14 mouse cellular contexts compared by ENCODE assay signal in the genomic region with DNA sequence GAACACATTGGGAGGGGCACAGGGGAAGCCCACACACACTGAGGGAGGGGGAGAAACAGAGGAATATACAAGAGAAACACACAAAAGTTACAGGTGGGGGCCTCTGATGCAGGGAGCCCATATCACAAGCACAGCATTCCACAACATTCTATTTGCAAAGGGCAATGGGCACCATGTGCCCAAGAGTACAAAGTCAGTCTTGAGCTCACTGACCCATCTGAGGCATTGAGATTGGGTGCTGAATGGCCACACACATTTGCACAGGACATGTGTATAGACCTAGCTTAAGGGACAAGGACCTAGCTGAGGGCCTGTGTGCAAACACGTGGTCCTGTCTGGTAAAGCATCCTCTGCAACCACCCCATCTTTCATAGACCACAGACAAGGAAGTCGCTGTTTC.
"Had no signal": no experiment of that assay in that cellular context is flagged by ENCODE, and none has a peak within 500 bp of the region (broad histone marks: within the 10 kb centered on the region; RNA-seq: fewer than 3 reads in every experiment).

No protein-coding gene starts in this region.

- H3K36me3 ChIP-seq: intestine, embryonic 15.5 days; liver, embryonic 13.5 days; lung, embryonic 15.5 days; stomach, embryonic 15.5 days had no signal

- H3K27me3 ChIP-seq: intestine, embryonic 15.5 days; lung, embryonic 15.5 days; midbrain, embryonic 13.5 days; stomach, embryonic 15.5 days had no signal

- DNase-seq: liver, embryonic 13.5 days; liver, postnatal 0 days; lung, postnatal 14 days; right cerebral cortex, postnatal 14 days; thymus, adult 2 months; thymus, postnatal 36 days had no signal

- H3K9me3 ChIP-seq: intestine, embryonic 15.5 days; limb, embryonic 10.5 days; liver, embryonic 13.5 days; lung, embryonic 15.5 days; midbrain, embryonic 13.5 days; stomach, embryonic 15.5 days had no signal

- H3K4me3 ChIP-seq: intestine, embryonic 15.5 days; left cerebral cortex, adult 2 months; limb, embryonic 10.5 days; liver, embryonic 13.5 days; lung, embryonic 15.5 days; midbrain, embryonic 13.5 days; stomach, embryonic 15.5 days had no signal

- H3K9ac ChIP-seq: intestine, embryonic 15.5 days; liver, embryonic 13.5 days; liver, postnatal 0 days; lung, embryonic 15.5 days; midbrain, embryonic 13.5 days; stomach, embryonic 15.5 days had no signal

- ATAC-seq: hindbrain, postnatal 0 days; intestine, embryonic 15.5 days; liver, postnatal 0 days; midbrain, embryonic 13.5 days had no signal

- H3K4me2 ChIP-seq: intestine, embryonic 15.5 days; liver, embryonic 13.5 days; lung, embryonic 15.5 days; midbrain, embryonic 13.5 days; stomach, embryonic 15.5 days had no signal

- H3K27ac ChIP-seq: hindbrain, postnatal 0 days; intestine, embryonic 15.5 days; left cerebral cortex, adult 2 months; limb, embryonic 10.5 days; liver, embryonic 13.5 days; lung, embryonic 15.5 days; macrophage; midbrain, embryonic 13.5 days; stomach, embryonic 15.5 days had no signal
